Mouse (Mus musculus): ENCODE measurements around the gene Vmn2r62. TPM values are rescaled to one million over a fixed set of nuclear protein-coding genes. Genes with fewer than 3 reads are reported as not detected.

The Vmn2r62 gene
- polyA plus RNA-seq (2015; fragmentation: Illumina TruSeq; extraction: RNeasy Lipid Tissue Mini Kit (QIAGEN cat#74804); ENCODE audit: insufficient read depth, low read depth, low replicate concordance) = not detected

GRCm38 (mm10) chr7:42793425-42793824 is at the start of gene Vmn2r62:
Vmn2r62 (minus strand) TSS chr7:42793525.

GRCm38 (mm10) chr7:42726917-42727316 is 66.4 kb downstream of the Vmn2r62 start, which contains the start of gene Gm17067:
Gm17067 (minus strand) TSS chr7:42727017.

Other genes with a start within 250 kb of the Vmn2r62 start
- gene Gm21028, start 214.9 kb downstream of the Vmn2r62 start, polyA plus RNA-seq (2015; fragmentation: Illumina TruSeq; extraction: RNeasy Lipid Tissue Mini Kit (QIAGEN cat#74804); ENCODE audit: insufficient read depth, low read depth, low replicate concordance) = not detected
- gene Zfp977, start 201.0 kb downstream of the Vmn2r62 start, polyA plus RNA-seq (2015; fragmentation: Illumina TruSeq; extraction: RNeasy Lipid Tissue Mini Kit (QIAGEN cat#74804); ENCODE audit: insufficient read depth, low read depth, low replicate concordance) = not detected
- gene Zfp976, start 150.9 kb downstream of the Vmn2r62 start, polyA plus RNA-seq (2015; fragmentation: Illumina TruSeq; extraction: RNeasy Lipid Tissue Mini Kit (QIAGEN cat#74804); ENCODE audit: insufficient read depth, low read depth, low replicate concordance) = 0.74 TPM
- 2.3 TPM for gene Zfp975, start 100.8 kb downstream of the Vmn2r62 start, polyA plus RNA-seq (2015; fragmentation: Illumina TruSeq; extraction: RNeasy Lipid Tissue Mini Kit (QIAGEN cat#74804); ENCODE audit: insufficient read depth, low read depth, low replicate concordance)
- gene Gm17067, start 66.5 kb downstream of the Vmn2r62 start, polyA plus RNA-seq (2015; fragmentation: Illumina TruSeq; extraction: RNeasy Lipid Tissue Mini Kit (QIAGEN cat#74804); ENCODE audit: insufficient read depth, low read depth, low replicate concordance) = not detected
- not detected for gene Gm2381, start 73.7 kb upstream of the Vmn2r62 start, polyA plus RNA-seq (2015; fragmentation: Illumina TruSeq; extraction: RNeasy Lipid Tissue Mini Kit (QIAGEN cat#74804); ENCODE audit: insufficient read depth, low read depth, low replicate concordance)
- gene Vmn2r63, start 140.3 kb upstream of the Vmn2r62 start, polyA plus RNA-seq (2015; fragmentation: Illumina TruSeq; extraction: RNeasy Lipid Tissue Mini Kit (QIAGEN cat#74804); ENCODE audit: insufficient read depth, low read depth, low replicate concordance) = not detected
- not detected for gene Gm9268, start 225.2 kb upstream of the Vmn2r62 start, polyA plus RNA-seq (2015; fragmentation: Illumina TruSeq; extraction: RNeasy Lipid Tissue Mini Kit (QIAGEN cat#74804); ENCODE audit: insufficient read depth, low read depth, low replicate concordance)